ENCODE assay signal across 9 mouse cellular contexts in the genomic region with DNA sequence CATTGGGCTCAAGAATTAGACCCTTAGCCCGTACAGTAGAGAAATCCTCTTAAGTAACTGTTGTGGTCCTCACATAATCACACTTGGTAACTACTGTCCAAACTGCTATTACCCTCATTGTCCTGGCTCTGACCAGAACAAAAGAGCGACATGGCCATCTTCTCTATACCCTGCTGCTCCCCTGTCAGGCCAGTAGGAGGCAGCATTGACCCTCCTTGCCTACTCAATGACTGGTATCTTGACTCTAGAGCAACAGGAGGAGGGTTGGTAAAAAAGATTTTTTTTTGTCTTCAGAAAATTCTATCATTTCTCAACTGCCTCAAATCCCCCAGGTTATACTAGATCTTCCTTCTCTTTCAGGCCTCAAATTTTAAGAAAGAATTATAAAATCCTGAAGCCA.
DNase-seq lines count a peak whose midpoint lies in the region; ATAC-seq lines count a peak whose summit lies in the region.
"Had no signal": no experiment of that assay in that cellular context is flagged by ENCODE, and none has a peak within 500 bp of the region (broad histone marks: within the 10 kb centered on the region; RNA-seq: fewer than 3 reads in every experiment).

No protein-coding gene starts in this region.

- H3K9me3 ChIP-seq in forebrain, embryonic 11.5 days (ENCODE audit: control insufficient read depth, low read length): no peaks in the 10 kb centered on the region
- no peaks in the 10 kb centered on the region for H3K9me3 ChIP-seq in forebrain, embryonic 16.5 days (ENCODE audit: control insufficient read depth, low read length)
- H3K9me3 ChIP-seq in neural tube, embryonic 15.5 days (replicated peaks): no peaks in the 10 kb centered on the region

- H3K9ac ChIP-seq in forebrain, embryonic 11.5 days (ENCODE audit: low read length): no peak overlapping the region
- no peak overlapping the region for H3K9ac ChIP-seq in forebrain, embryonic 16.5 days (replicated peaks; ENCODE audit: low read depth, low read length)
- no peak overlapping the region for H3K9ac ChIP-seq in neural tube, embryonic 15.5 days (replicated peaks)

- no peak overlapping the region for H3K4me2 ChIP-seq in forebrain, embryonic 11.5 days (ENCODE audit: low read depth, low read length, severe bottlenecking)
- no peak overlapping the region for H3K4me2 ChIP-seq in forebrain, embryonic 16.5 days (ENCODE audit: low read length)
- no peak overlapping the region for H3K4me2 ChIP-seq in neural tube, embryonic 15.5 days

- H3K27ac ChIP-seq in forebrain, embryonic 11.5 days (ENCODE audit: low read depth, low read length): no peak overlapping the region
- no peak overlapping the region for H3K27ac ChIP-seq in forebrain, embryonic 16.5 days (ENCODE audit: low read length)
- H3K27ac ChIP-seq in neural tube, embryonic 15.5 days (replicated peaks): no peak overlapping the region

- H3K36me3 ChIP-seq in forebrain, embryonic 11.5 days (ENCODE audit: control insufficient read depth, insufficient read depth, low read length): no peaks in the 10 kb centered on the region
- H3K36me3 ChIP-seq in forebrain, embryonic 16.5 days (ENCODE audit: control insufficient read depth, insufficient read depth): no peaks in the 10 kb centered on the region
- H3K36me3 ChIP-seq in neural tube, embryonic 15.5 days: no peaks in the 10 kb centered on the region

- ATAC-seq in forebrain, embryonic 11.5 days (replicated peaks; ENCODE audit: low FRiP score): no peak
- no peak for ATAC-seq in forebrain, embryonic 16.5 days
- no peak for ATAC-seq in neural tube, embryonic 15.5 days (ENCODE audit: low FRiP score)
- ATAC-seq in granulocyte monocyte progenitor cell, adult 5-6 weeks (replicated peaks; ENCODE audit: poor library complexity, severe bottlenecking): peak; percentile 63
- peak; percentile 79 for ATAC-seq in megakaryocyte-erythroid progenitor cell, adult 5-6 weeks (replicated peaks; ENCODE audit: low FRiP score, low TSS enrichment, poor library complexity, severe bottlenecking)

- H3K4me1 ChIP-seq in forebrain, embryonic 11.5 days (replicated peaks; ENCODE audit: control insufficient read depth, insufficient read depth, low read length): no peaks in the 10 kb centered on the region
- peaks cover under 1% of the 10 kb centered on the region for H3K4me1 ChIP-seq in forebrain, embryonic 16.5 days (replicated peaks; ENCODE audit: control insufficient read depth, insufficient read depth, low read length)
- H3K4me1 ChIP-seq in neural tube, embryonic 15.5 days: peaks cover under 1% of the 10 kb centered on the region

- DNase-seq in forebrain, embryonic 11.5 days (ENCODE audit: low spot score): peak; percentile 62
- DNase-seq in neural tube, embryonic 10.5 days (ENCODE audit: extremely low spot score, low spot score): peak; percentile 32
- peak; percentile 12 for DNase-seq in c-Kit-positive CD71-negative TER-119-negative erythroid progenitor cells, embryonic 14.5 days (ENCODE audit: low read depth)
- DNase-seq in right cerebral cortex, postnatal 4 days: no peak

- no peak overlapping the region for H3K4me3 ChIP-seq in forebrain, embryonic 11.5 days (ENCODE audit: low read depth, low read length)
- no peak overlapping the region for H3K4me3 ChIP-seq in forebrain, embryonic 16.5 days (replicated peaks; ENCODE audit: low read length)
- H3K4me3 ChIP-seq in neural tube, embryonic 15.5 days (replicated peaks): no peak overlapping the region
- H3K4me3 ChIP-seq: myocyte had no signal

- H3K27me3 ChIP-seq in forebrain, embryonic 11.5 days (ENCODE audit: control insufficient read depth, insufficient read depth, low read length): no peaks in the 10 kb centered on the region
- no peaks in the 10 kb centered on the region for H3K27me3 ChIP-seq in forebrain, embryonic 16.5 days (replicated peaks; ENCODE audit: control insufficient read depth, insufficient read depth, low read length)
- no peaks in the 10 kb centered on the region for H3K27me3 ChIP-seq in neural tube, embryonic 15.5 days (replicated peaks)

- WGBS in forebrain, embryonic 11.5 days: 40% methylated on average over 2 of the region's 2 CpGs
- WGBS in forebrain, embryonic 16.5 days: 37% methylated on average over 2 of the region's 2 CpGs
- 63% methylated on average over 2 of the region's 2 CpGs for WGBS in neural tube, embryonic 15.5 days

Comparison
In these comparisons a context has a peak if more than half of its experiments do, and no peak if none do; other contexts are left out.
1. ATAC-seq: peak in granulocyte monocyte progenitor cell, adult 5-6 weeks (single experiment) and megakaryocyte-erythroid progenitor cell, adult 5-6 weeks (single experiment); none in forebrain, embryonic 11.5 days (single experiment), forebrain, embryonic 16.5 days (single experiment) and neural tube, embryonic 15.5 days (single experiment).